Mouse (Mus musculus) left cerebral cortex, adult 6 months (tissue): ENCODE measurements around the gene Fkbp1b. TPM values are rescaled to one million over a fixed set of nuclear protein-coding genes. Genes with fewer than 3 reads are reported as not detected.

Source experiments
- long read RNA-seq, 2 experiments: library from polyadenylated mRNA; unstranded; transcript quantifications; one replicate each; pipeline ENCODE4 v2.0.0; 2019 to 2020
- polyA plus RNA-seq: library from polyadenylated mRNA; unstranded; fragments of <200 nt; fragmentation: Nextera tagmentation; gene quantifications from 2 replicates; pipeline ENCODE4 v1.2.3, GENCODE M21; 2021

Gene Fkbp1b
- polyA plus RNA-seq, result 80.4 and 93.4 TPM in 2 replicates
- long read RNA-seq, experiment 1, transcript Fkbp1b-201 (4 exons, 976 nt), result major isoform, 26 of 39 reads
- long read RNA-seq, experiment 1, partial matches to known transcripts, result 2 of 39 reads
- long read RNA-seq, experiment 1, other reads (novel, unspliced or antisense), result 8 of 39 reads
- long read RNA-seq, experiment 2, transcript Fkbp1b-201 (4 exons, 976 nt), result major isoform, 37 of 53 reads
- long read RNA-seq, experiment 2, partial matches to known transcripts, result 5 of 53 reads
- long read RNA-seq, experiment 2, other reads (novel, unspliced or antisense), result 7 of 53 reads

DNA sequence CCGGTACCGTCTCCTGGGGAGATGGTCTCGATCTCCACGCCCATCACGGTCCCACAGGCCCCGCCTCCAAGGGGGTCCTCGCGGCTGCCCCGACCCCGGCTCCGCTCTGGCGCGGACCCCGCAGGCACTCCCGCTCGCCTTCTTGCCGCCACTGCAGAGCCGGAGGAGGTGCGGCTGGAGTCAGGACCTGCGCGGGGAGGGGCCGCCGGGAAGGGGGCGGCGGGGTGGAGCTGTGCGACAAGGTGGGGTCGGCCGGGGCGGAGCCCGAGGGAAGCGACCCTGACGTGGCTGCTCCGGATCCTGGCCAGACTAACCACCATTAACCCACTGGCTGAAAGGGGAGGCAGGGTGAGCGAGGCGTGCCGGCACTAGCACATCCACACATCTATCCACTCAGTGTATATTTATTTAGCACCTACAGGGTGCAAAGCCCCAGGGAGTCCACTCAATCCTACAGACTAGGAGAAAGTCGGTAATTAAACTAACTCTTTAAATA, at the start of gene Fkbp1b:
Gene Fkbp1b (minus strand): TSS at position 200 of the 496 bp plus-strand sequence.

DNA sequence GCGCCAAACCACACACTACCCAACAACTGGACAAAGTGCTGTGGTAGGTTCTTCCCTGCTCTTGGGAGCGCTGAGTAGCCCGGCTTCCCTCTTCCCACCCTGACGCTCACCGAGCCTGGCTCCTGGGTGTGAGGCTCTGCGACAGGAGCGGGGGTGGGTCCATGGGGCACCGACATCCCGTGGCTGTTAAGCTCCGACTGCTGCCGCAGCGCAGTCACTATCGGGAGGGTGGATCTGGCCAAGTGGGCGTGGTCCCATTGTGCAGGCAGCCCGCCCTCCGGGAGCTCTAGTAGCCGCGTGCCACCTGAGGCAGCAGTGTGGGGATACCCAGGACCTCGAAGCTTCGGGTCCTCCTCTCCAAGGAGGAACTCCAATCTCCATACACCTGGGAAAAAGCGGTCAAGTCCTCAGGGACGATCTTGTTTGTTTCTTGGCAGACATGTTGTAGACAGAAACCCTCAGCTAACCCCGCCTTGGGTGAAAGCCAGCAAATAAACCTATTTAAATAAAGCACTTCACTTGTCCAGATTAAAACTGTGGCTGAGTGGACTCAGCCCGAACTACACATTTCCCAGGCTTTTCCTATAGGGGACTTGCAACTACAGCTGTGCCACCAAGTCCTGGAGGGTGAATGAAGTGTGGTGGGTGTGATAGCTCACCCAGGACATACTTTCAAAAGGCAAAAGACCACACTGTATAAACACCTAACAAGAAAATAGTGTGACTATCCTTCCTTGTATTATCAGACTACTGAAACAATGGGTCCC, 33.0 kb upstream of the Fkbp1b start, which contains the start of gene Mfsd2b:
Gene Mfsd2b (minus strand): TSS at position 199 of the 767 bp plus-strand sequence.

GRCm38 (mm10) chr12:4842890-4843597, 1.7 kb upstream of the Fkbp1b start, which contains the start of gene Wdcp:
Gene Wdcp (plus strand): TSS chr12:4843303.

DNA sequence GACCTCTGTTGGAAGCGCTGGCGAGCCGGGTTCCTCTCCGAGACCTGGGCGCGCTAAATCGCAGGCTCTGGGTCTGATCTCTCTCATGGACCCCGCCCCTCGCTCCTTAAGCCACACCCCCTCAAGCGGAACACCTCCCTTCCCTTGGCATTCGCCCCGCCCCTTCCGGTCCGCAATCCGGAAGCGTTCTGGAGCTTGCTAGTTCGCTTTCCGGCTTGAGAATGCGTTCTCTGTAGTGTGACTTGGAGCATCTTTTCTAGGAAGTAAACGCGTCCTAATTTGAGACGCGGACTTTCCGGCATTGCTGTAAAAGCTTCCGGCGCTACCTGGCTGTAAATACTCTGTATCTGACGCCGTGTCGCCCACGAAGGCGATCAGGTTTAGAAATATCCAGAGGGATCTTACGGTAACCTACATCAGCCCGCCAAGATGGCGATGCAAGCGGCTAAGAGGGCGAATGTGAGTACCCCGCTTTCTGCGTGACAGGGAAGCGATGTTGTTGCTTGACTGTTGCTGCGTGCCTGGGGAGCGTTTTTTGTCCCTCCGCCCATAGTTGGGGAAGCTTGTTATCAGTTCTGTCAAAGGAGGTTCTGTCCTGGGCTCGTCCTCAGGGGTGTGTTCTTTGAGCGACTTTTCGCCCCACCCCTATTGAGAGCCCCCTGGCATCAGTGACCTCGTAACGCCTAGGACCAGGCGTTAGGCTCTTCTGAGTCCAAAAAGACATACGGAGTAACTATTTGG, 23.9 kb downstream of the Fkbp1b start, which contains the start of gene Sf3b6:
Gene Sf3b6 (plus strand): TSS at position 184 of the 741 bp plus-strand sequence.

Other genes with a start within 250 kb of the Fkbp1b start
- gene Itsn2, start 249.0 kb downstream of the Fkbp1b start, polyA plus RNA-seq, result 15.7 and 28.4 TPM in 2 replicates
- gene Gm3625, start 248.7 kb downstream of the Fkbp1b start, polyA plus RNA-seq, result not detected in 2 replicates
- gene Fam228a, start 103.2 kb downstream of the Fkbp1b start, polyA plus RNA-seq, result 0.06 and 0.21 TPM in 2 replicates
- gene Pfn4, start 72.6 kb downstream of the Fkbp1b start, polyA plus RNA-seq, result 17.8 and 26.7 TPM in 2 replicates
- 10.5 and 12.7 TPM in 2 replicates for gene Fam228b, start 72.3 kb downstream of the Fkbp1b start, polyA plus RNA-seq
- gene Sf3b6, start 24.0 kb downstream of the Fkbp1b start, polyA plus RNA-seq, result 136 and 180 TPM in 2 replicates
- 9.0 and 12.7 TPM in 2 replicates for gene Wdcp, start 1.7 kb upstream of the Fkbp1b start, polyA plus RNA-seq
- gene Mfsd2b, start 32.8 kb upstream of the Fkbp1b start, polyA plus RNA-seq, result 0.08 TPM in 1 of 2 replicates, not detected in the other
- gene Ubxn2a, start 66.1 kb upstream of the Fkbp1b start, polyA plus RNA-seq, result 49.0 and 62.6 TPM in 2 replicates
- 0.96 and 4.9 TPM in 2 replicates for gene Atad2b, start 75.8 kb upstream of the Fkbp1b start, polyA plus RNA-seq